Mouse (Mus musculus) embryo, embryonic 9.5 days (tissue): ENCODE data around the gene Hsd3b7.
"Not testable (repeated sequence)": the region's sequence is repeated elsewhere in the genome, so short reads cannot be mapped to it uniquely, and the experiment has no call there.

Experiments
- DNase-seq: peaks from one replicate; pipeline ENCODE4 v3.0.0-alpha.2; 2017; ENCODE audit errors: extremely low spot score

Gene Hsd3b7

GRCm38 (mm10) chr7:127775837-127776236 is 24.6 kb upstream of the Hsd3b7 start:
- DNase-seq, result not testable (repeated sequence)

- peak; percentile 86 for DNase-seq
These were observed 24.0 kb upstream of the Hsd3b7 start, which contains the start of gene Setd1a for GRCm38 (mm10) chr7:127776426-127776825. Gene Setd1a, plus strand, starts transcription at chr7:127776670.

DNA sequence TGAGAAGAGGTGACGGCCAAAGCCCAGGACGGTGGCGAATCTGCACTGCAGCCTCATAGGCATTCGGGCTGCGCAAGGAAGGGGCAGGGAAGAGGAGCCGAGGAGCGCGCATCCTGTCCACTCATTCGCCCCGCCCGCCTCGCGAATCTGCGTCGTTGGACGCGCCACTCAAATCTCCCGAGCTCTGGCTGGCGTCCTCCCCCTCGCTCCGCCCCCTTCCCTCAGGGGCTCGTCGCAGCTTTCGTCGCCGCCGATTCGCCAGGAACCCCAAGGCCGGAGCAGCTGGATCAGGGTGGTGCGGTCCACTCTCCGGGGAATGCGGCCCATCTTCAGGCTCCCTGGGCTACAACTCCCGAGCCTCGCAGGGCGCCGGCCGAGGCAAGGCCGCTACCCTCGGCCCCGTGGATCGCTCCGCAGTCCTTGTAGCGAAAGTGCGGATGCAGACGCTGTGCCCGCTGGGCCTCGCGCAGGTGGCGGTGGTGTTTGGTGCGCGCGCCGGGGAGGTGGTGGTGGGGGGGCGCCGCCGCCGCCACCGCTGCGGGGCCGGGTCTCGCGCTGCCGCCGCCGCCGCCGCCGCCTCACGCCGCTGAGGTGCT is 23.4 kb upstream of the Hsd3b7 start:
- peak; percentile 95 for DNase-seq

DNA sequence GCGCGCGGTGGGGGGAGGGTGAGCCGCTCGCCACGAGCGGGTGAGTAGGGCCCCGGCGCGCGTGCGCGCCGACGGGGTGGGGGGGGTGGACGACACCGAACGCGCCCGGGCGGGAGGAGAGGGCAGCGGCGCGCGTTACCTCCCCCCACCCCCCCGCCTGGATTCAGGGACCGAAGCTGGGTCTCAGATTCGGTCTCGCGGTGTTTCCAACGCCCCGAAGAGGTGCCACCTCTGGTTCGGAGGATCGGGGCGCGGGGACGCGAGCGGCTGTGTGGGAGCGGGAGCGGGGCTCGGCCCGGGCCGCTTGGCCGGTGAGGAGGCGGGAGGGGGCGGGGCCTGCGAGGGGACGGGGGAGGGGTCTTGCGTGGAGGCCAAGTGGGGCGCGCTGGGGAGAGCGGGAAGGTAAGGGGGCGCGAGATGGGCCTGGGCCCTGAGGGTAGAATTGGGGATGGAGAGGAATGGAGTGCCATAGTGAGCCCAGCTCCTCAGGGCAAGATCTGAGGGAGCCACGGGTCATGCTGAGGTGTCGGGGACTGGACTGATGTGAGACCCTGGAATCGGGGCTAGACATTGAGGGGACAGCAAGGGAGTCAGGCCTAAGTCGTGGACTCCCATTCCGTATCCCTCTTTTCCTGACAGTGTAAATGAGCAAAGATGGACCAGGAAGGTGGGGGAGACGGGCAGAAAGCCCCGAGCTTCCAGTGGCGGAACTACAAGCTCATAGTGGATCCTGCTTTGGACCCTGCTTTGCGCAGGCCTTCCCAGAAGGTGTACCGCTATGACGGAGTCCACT is 22.7 kb upstream of the Hsd3b7 start:
- peak; percentile 83 for DNase-seq

DNA sequence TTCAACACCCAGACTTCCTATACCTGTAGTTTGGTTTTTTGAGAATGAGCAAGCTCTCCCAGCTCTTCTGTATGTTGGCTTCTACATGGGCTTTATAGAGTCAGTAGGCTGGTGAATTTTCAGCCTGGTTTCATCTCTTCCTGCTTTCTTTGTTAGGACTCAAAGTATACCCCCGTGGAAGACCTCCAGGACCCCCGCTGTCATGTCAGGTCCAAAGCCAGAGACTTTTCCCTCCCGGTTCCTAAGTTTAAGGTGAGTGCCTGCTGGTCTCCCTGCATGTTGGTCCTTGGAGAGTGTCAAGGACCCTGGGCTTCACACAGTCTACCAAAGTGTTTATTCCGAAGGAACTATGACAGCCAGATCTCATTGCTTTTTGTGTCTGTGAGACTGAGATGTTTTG is 22.1 kb upstream of the Hsd3b7 start:
- DNase-seq, result no peak

GRCm38 (mm10) chr7:127785308-127785707 is 15.1 kb upstream of the Hsd3b7 start, which contains the start of gene Gm49388:
Gene Gm49388, plus strand, starts transcription at chr7:127785608.
- DNase-seq, result no peak

DNA sequence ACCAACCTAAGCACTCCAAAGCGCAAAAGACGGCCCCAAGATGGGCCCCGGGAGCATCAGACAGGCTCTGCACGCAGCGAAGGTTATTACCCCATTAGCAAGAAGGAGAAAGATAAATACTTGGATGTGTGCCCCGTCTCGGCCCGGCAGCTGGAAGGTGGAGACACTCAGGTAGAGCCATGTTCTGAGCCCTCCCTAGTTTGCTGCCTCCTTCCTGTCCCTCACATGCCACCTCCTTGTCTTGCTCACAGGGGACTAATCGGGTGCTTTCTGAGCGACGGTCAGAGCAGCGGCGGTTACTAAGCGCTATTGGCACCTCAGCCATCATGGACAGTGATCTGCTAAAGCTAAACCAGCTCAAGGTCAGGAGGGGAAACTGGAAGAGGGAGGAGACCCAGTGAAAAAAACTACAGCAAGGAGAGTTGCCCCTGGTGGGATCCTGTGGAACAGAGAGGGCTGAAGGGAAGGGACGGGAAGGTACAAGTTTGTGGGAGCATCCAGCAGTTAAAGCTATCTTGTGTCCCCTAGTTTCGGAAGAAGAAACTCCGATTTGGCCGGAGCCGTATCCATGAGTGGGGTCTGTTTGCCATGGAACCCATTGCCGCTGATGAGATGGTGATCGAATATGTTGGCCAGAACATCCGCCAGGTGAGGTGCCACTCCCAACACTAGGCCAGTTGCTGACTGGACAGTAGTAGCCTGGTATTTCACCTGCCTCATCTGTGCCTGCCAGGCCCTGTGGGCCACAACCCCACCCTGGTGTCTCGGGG is 3.1 kb upstream of the Hsd3b7 start:
- no peak for DNase-seq

- DNase-seq, result no peak
These were observed 1.8 kb upstream of the Hsd3b7 start for GRCm38 (mm10) chr7:127798591-127798990.

DNA sequence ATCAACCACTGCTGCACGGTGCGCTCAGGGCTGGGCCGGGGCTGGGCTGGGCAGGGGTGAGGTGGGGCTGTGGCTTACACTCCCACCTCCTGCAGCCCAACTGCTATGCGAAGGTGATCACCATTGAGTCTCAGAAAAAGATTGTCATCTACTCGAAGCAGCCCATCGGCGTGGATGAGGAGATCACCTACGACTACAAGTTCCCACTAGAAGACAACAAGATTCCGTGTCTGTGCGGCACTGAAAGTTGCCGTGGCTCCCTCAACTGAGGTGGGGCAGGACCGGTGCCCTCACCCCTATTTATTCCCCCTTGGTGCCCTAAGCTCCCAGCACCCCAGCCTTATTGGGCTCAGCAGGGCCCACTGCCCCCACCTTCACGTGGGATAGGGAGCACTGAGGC is 1.2 kb upstream of the Hsd3b7 start:
- DNase-seq, result no peak

DNA sequence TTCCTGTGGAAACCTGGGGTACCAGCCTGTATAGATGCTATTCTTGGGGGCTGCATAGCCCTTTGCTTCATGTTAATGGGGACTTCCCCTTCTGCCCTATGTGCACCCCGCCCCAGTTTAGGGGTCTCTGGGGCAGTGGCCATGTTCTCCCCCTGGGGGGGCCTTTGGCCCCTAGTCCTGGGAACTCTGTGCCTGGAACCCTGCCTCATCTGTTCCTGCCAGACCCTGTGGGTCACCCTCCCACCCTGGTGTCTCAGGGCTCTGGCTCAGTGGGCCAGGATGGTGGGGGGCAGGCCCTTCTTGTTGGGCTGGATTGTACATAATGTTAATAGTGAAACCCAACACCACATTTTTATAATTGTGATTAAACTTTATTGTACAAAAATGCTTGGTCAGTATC is 666 bp upstream of the Hsd3b7 start:
- no peak for DNase-seq

GRCm38 (mm10) chr7:127801010-127801621 is 712 bp downstream of the Hsd3b7 start:
- DNase-seq, result no peak

- no peak for DNase-seq
These were observed 1.9 kb downstream of the Hsd3b7 start for GRCm38 (mm10) chr7:127802313-127802712.

DNA sequence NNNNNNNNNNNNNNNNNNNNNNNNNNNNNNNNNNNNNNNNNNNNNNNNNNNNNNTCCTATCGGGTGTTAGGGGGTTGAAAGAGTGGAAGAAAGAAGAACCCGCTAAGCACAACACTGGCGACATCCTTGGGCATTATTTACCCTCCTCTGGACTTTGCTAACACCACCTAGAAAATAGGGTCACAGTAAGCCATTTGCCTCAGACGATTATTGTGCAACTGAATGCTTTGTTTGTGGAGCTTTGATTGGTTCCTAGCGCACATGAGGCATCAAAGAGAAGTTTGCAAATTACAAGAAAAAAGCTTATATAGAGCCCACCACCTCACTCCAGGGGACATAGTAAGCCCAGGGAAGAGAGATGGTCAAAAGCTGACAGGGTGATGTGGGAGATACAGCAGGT is 8.4 kb downstream of the Hsd3b7 start:
- no peak for DNase-seq

DNA sequence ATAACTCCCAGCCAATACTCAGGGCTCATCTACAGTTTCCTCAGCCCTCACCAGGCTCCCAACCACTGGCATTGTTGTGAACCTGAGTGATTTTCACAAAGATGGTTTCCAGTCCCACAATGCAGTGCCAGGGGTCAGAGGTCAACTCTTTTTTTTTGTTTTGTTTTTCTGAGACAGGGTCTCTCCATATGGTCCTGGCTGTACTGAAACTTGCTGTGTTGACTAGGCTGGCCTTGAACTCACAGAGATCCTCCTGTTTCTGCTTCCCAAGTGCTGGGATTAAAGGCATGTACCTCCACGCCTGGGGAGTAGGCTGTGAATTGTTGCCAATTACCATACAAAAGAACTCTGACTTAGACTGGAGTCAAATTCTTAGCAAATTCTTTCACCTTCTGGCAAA is 9.4 kb downstream of the Hsd3b7 start:
- DNase-seq, result no peak

DNA sequence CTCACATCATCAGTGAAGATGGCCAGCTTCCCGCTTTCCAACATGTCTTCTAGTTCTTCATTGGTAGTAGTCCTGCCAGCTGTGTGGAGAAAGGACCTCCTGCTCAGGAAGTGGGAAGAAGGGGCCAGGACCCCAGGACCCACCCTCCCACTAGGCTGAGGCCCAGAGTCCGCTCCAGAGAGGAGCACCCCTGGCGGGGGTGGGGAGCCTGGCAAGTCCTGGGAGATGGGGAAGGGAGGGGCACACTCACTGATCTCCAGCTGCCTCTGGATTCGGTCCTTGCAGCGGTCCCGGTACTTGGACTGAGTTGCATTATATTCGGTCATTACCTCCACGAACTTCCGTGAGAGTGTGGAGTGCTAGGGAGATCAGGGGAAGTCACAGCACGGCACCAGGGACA is 10.2 kb downstream of the Hsd3b7 start:
- no peak for DNase-seq

DNA sequence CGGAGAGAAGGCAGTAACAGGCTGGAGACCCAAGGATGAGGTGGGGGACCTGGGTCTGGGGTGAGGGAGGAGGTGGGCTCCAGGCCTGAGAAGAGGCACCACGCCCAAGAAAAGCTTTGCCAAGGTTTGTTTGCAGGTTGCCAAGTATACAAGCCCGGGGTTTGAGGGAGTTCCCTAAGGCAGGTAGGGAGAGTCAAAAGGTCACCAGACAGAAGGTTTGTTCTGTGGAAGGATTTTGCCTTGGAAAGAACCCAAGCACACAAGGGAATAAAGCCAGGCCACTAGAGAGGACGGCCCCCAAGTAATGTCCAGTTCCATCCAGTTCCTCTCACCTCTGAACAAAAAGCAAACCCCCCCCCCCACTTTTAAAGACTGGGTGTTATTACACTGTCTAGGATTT is 10.8 kb downstream of the Hsd3b7 start:
- DNase-seq, result no peak

DNA sequence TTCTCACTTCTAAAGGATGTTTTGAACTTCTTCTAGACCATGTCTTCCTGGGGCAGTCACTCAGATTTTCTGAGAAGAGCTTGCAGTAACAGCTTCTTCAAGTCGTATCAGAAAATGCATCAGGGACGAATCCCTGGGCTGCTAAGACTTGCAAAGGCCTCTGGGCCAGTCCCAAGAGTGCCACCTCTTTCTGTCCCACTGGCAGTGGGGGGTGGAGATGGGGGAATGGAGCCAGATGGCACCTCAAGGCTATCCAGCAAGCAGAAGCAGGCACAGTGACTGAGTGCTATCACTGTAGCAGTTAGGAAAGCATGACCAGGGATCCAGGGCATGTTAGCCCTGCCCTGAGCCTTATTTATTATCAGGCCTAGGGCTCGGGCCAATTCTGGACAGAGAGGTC is 11.9 kb downstream of the Hsd3b7 start:
- no peak for DNase-seq

DNA sequence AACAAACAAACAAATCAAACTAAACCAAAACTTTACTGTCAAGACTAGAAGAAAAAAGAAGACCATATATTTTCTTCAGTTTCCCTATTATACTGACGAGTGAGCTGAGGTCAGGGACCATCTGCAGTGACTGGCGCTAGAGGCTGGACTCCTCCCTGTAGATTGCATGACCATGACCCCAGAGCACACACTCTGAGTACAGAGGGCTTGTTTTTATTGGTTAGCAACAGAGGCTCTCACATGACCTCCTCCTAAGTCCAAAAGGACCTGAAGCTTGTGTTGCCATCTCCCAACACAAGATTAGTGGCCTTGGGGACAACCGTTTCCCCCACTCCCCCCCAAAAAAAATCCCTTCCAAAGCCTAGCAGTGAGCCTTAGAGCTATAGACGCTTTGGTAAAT is 13.4 kb downstream of the Hsd3b7 start:
- no peak for DNase-seq

- no peak for DNase-seq
These were observed 14.0 kb downstream of the Hsd3b7 start for GRCm38 (mm10) chr7:127814241-127814921.

- DNase-seq, result no peak
These were observed 14.8 kb downstream of the Hsd3b7 start for GRCm38 (mm10) chr7:127815116-127815665.
